Mouse (Mus musculus) adipocyte (in vitro differentiated cells): Measurements from ENCODE around the gene Acvr1.
A peak's percentile ranks its signal among the peaks of the same experiment; 100 is the strongest.

Experiments used
- DNase-seq: peaks from one replicate; pipeline ENCODE4 v3.0.0-alpha.2; 2016; ENCODE audit warnings: low spot score

Acvr1 gene

GRCm38 (mm10) chr2:58479536-58479935, 87.4 kb downstream of the Acvr1 start:
- DNase-seq: no peak

- DNase-seq: no peak
Observed at GRCm38 (mm10) chr2:58478144-58478543, 88.8 kb downstream of the Acvr1 start.

DNA sequence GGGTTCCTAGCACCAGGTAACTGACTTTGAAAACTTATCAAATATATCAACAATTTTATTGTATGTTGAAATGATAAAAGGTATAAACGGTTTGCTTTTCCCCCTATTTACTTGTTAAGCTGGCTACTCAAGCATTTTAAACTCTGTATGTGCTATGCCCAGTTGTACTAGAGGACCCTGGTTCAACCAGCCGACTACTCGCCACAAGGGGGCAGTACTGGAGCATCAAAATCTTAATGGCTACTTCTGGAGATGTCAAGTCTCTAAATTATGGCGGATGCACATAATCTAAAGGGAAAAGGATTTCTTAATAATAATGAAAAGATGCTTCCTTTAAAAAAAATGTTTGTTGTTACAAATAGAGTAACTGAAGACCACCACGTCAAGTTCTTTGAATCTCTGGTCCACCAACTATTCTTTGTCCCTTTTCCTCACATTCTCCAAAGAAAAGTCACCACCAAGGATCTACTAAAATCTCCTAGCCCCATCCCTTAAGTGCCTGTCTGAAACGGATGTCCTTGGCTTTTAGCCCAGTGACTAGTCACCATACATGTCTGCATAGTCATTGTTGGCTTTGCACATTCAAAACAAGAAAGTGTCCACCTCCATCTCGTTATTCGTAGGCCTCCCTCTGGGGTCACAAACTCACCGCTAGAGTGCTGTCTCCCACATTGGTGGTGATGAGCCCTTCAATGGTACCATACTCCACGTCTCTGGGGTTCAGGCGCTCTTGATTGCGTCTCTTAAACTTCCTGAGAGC, 89.8 kb downstream of the Acvr1 start:
- peak; percentile 93 for DNase-seq

- DNase-seq: no peak
Observed at GRCm38 (mm10) chr2:58475578-58475977, 91.4 kb downstream of the Acvr1 start.

- no peak for DNase-seq
Observed at GRCm38 (mm10) chr2:58470290-58470689, 96.7 kb downstream of the Acvr1 start.

DNA sequence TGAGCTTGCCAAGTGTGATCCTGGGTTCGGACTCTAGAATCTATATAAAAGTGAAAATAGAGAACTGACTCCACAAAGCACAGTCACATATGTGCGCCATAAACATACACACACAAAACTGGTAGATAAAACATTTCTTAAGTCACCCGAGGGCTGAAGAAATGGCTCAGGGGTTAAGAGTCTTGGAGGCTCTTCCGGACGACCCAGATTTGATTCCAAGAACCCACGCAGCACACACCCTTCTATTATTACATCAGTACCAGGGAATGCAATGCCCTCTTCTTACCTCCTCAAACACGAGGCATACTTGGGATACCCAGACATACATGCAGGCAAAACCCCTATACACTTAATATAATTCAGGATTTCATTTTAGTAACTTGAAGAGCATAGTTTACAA, 97.1 kb downstream of the Acvr1 start, which contains the start of gene Gm17409:
Gm17409 (plus strand) TSS at position 301 of the 400 bp plus-strand sequence.
- no peak for DNase-seq

DNA sequence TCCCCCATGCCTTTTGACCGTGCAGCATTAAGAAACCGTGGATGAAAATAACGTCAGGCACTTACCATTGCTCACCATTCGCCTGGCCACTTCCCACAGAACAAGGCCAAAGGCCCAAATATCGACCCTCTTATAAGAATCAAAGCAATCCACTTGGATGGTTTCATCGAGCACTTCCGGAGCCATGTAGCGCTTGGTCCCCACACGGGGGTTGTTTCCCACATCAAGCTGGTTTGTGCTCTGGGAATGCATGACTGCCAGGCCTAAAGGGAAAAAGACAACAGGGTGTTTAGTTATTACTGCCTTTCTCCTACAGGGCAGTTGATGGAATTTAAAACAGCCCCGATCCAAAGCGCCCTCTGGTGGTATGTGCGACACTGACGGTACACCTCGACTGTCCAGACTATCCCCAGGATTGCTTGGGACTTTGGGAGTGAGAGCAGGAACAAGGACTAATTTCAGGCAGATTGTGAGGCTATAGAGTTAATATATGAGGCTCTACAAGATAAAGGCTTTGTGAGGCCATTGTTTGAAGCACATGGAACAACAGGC, 108.1 kb downstream of the Acvr1 start:
- peak; percentile 59 for DNase-seq

DNA sequence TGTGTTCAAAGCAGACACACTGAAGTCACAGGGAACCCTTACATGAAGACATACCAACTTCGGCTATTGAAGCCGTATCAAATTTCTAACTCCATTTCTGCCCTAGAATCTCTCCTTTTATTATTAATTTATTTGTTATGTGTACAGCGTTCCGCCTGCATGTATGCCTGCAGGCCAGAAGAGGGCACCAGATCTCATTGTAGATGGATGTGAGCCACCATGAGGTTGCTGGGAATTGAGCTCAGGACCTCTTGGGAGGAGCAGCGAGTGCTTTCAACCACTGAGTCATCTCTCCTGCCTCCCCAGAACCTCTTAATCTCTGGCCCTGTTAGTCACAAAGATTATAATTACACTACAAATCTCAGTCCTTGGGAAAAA, 109.5 kb downstream of the Acvr1 start:
- DNase-seq: no peak

DNA sequence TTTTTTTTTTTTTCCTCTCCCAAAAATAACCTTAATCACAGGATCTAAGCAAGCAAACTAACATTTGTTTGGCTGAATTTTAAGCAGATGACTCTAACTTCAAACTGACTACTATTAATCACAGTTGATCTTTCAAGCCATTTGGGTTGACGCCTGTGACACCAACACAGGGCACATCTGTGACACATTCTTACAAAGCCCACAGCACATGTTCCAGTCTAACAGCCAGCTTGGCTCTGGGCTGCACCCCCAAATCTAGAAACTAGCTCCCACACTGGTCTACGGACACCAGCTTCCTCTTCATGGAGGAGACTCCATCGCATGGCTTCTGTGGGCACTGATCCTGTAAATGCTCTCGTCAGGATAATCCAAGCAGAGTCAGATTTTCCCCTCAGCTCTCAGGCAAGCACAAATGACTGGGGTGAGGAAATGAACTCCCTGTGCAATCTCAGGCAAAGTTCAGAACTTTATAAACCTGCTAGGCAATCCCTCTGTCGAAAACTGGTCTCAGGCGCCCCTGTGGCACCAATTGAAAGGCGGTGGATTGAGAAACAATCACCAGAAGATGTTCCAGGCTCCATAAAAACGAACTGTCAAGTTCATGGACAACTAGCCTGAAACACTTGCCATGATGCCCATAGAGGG, 110.0 kb downstream of the Acvr1 start:
- DNase-seq: peak; percentile 50

GRCm38 (mm10) chr2:58454095-58454865, 112.7 kb downstream of the Acvr1 start:
- DNase-seq: no peak

DNA sequence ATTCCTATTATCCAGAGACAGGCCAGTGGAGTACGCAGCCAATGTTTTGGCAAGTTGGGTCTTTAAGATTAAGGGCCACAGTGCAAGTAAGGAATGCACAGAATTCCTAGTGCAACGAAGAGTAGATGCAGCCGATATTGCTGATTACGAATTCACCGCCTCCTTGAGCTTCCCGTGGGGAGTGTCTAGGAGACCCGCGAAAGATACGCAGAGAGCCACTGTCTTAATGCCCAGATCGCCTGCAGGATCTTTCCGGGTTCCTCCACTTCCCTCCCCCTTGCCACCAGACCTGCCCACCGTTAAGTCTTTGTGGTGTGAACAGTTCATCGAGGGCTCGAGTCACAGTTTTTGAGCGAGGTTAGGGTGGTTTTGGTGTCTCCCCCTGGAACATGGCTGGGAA, 120.0 kb downstream of the Acvr1 start:
- DNase-seq: no peak

GRCm38 (mm10) chr2:58443163-58443562, 123.8 kb downstream of the Acvr1 start:
- DNase-seq: no peak

- peak; percentile 98 for DNase-seq
Observed at GRCm38 (mm10) chr2:58436911-58437310, 130.0 kb downstream of the Acvr1 start.

DNA sequence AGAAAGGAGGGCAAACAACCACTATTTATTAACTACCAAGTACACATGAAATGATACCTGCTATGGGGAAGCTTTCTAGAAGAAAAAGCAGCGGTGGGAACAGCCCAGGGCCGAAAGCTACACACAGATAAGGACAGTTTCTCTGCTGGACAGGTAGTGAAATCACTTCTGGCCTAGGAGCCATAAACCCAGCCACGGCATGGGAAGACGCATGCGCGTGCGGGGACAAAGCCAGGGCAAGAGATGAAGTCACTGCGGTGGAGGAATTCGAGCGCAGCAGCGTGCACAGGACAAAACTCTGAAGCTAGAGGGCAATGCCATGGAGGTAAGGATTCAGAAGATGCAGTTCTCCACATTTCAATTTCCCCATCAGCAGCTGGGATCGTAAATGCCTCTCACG, 131.4 kb downstream of the Acvr1 start:
- DNase-seq: no peak

DNA sequence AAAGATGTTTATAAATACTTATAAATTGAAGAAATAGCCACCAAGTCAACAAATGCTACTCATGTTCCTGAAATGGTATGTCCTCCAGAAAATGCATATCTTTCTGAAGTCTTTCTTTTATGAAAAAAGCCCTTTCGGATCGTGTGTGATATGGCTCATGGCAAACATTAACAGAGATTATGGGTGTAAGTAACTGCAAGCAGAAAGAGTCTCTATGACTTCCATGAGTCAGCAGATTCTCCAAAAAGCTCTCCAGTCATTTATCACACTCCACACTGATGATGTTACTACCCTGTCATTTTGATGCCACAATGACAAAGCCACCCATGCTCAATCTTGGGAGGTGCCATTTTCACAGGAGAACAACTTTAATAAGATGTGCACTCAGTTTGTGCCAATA, 132.5 kb downstream of the Acvr1 start:
- DNase-seq: peak; percentile 28

DNA sequence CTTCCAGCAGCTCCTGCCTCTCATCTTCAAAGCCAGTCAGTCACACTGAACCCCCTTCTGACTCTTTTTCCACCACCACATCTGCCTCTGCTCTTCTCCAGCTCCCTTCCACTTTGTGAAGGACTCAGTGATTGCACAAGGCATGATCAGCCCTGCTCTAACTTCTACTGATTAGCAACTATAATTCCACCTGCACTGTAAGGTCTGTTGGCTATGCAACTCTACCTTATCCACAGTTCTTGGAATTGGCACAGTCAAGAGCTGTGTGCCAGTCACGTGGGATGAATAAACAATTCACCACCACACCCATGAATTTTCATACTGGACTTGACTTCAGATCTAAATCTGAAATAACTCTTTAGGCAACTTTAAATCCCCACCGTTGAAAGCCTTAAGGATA, 133.6 kb downstream of the Acvr1 start:
- no peak for DNase-seq

DNA sequence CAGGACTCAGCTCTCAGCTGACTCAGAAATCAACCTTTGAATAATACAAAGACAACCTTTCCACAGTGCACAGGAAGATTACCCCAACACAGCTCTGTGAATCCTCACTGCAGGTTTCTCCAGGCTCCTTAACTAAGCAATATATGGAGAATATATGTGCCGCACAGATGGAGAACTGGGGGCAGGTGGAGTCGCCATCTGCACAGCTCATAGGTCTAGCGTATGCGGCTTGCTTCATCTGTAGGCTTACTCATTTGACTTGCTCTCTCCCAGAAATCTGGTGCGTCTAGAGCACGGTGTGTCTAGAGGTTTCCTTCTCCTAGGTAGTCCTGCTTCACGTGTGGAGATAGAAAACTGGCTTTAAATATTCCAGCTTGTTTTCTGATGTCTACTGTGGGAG, 134.7 kb downstream of the Acvr1 start:
- DNase-seq: no peak

DNA sequence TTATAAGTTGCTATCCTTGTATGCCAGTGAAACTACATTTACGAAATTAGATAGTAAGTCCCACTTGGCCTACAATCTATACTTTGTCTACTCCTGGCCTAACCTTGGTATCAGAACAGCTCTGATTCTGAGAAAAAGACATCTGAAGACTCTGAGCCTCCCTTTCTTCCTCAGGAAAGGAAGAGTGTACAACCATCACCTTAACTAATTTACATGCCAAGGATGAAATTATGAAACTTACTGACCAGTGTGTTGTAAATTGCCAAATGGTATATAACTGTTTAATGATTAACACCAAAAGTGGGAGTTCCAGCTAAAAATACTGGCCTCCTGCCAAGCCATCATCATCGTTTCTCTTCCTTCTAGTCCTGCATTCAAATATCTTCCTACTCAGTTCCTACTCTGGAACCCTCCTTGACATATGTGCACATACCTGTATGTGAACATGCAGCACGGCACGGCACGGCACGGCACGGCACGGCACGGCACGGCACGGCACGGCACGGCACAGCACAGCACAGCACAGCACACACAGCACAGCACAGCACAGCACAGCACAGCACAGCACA, 141.4 kb downstream of the Acvr1 start:
- DNase-seq: no peak

DNA sequence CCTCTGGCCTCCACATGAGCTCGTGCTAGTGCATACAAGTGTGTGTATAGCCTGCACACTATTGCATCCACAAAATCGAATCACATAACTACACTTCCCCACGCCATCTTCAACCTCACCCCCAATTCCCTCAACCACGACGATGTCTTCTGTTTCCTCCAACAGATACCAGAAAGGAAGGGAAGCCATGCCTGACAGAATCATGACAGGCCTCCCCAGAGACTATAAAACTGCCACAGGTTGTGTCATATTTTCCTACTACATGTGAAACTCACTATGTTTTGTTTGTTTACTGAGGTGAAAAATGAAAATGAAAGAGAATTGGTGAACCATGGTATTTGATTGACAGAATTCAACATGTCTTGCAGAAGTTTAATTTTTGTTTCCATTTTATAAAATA, 143.6 kb downstream of the Acvr1 start:
- no peak for DNase-seq

- no peak for DNase-seq
Observed at GRCm38 (mm10) chr2:58419571-58419970, 147.4 kb downstream of the Acvr1 start.

- peak; percentile 18 for DNase-seq
Observed at GRCm38 (mm10) chr2:58418109-58418508, 148.8 kb downstream of the Acvr1 start.

GRCm38 (mm10) chr2:58417684-58418083, 149.3 kb downstream of the Acvr1 start:
- DNase-seq: no peak
